Mouse (Mus musculus) brain, embryonic 14.5 days (tissue): ENCODE data around the gene Col4a6. TPM values are rescaled to one million over a fixed set of nuclear protein-coding genes. Genes with fewer than 3 reads are reported as not detected.

Source experiments
- DNase-seq: peaks from one replicate; pipeline ENCODE4 v3.0.0-alpha.2; 2011; ENCODE audit warnings: low read depth
- CTCF ChIP-seq: fragments of 200-500 bp; IDR thresholded peaks from 2 replicates; pipeline ENCODE4 v1.5.1; 2012; ENCODE audit warnings: inconsistent platforms, mild to moderate bottlenecking, moderate library complexity, borderline replicate concordance; ENCODE audit not compliant: insufficient read depth, insufficient read length; ENCODE audit errors: extremely low read depth
- POLR2A ChIP-seq: fragments of 200-500 bp; IDR thresholded peaks from 2 replicates; pipeline ENCODE4 v1.6.1; 2012; ENCODE audit warnings: mild to moderate bottlenecking, inconsistent platforms, borderline replicate concordance; ENCODE audit not compliant: poor library complexity, insufficient read depth, insufficient read length, severe bottlenecking; ENCODE audit errors: extremely low read depth
- polyA plus RNA-seq: library from polyadenylated mRNA; depleted of rRNA; stranded (reverse); fragments of >200 nt; gene quantifications from 2 replicates; pipeline ENCODE4 v1.2.3, GENCODE M21; 2012; rRNA removed

The Col4a6 gene
- polyA plus RNA-seq, 1 experiment = 4.6 TPM

DNA sequence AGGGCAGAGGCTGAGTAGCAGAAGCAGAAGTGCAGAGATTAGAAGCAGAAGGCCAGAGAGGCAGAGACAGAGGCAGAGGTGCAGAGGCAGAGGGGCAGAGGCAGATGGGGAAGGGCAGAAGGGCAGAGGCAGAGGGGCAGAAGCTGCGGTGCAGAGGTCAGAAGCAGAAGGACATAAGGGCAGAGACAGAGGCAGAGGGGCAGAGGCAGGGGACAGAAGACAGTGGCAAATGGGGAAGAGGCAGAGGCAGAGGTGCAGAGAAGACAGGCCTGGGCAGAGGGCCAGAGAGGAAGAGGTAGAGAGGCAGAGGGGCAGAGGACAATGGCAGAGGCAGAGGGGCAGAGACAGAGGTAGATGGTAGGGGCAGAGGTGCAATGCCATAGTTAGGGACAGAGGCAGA, 324.2 kb downstream of the Col4a6 start:
- TF ChIP-seq POLR2A (no peak), CTCF (no peak)
- no peak for DNase-seq

Other genes starting within 250 kb of the Col4a6 start
- 9.3 and 14.5 TPM in 2 replicates for gene Col4a5, start 1.3 kb upstream of the Col4a6 start, polyA plus RNA-seq